Mouse (Mus musculus) inflammation-experienced regulatory T-cells, adult 6 months (primary cell): ENCODE data around the gene Dmap1. TPM values are rescaled to one million over a fixed set of nuclear protein-coding genes. Genes with fewer than 3 reads are reported as not detected.

ENCODE experiments used
- ATAC-seq: one replicate; pipeline ENCODE4 v1.8.0; 2017
- polyA plus RNA-seq, 3 experiments: library from polyadenylated mRNA; unstranded; fragments of 100-300 nt; shearing (Covaris generic); gene quantifications; one replicate each; pipeline ENCODE4 v1.2.1; 2017

Gene Dmap1
- polyA plus RNA-seq, 3 experiments from 2014 or later = 19.5 to 27.7 (median 21.6) TPM

DNA sequence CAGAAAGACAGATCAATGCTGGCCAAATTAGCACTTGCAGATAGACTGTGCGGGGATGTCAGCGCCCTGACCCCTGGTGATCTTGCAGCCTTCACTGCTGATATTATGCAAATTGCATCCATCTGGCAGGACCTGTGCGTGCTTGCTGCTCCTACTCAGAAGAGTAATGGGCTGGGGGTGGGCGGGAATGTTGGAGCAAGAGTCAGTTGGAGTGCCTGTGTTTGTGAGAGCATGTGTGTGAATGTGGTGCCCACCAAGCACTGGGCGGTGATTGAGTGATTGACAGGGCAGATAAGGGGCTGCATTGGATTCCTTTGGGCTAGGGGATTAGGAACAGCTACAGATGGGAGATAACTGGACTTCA is 26.6 kb downstream of the Dmap1 start:
- ATAC-seq = no peak

DNA sequence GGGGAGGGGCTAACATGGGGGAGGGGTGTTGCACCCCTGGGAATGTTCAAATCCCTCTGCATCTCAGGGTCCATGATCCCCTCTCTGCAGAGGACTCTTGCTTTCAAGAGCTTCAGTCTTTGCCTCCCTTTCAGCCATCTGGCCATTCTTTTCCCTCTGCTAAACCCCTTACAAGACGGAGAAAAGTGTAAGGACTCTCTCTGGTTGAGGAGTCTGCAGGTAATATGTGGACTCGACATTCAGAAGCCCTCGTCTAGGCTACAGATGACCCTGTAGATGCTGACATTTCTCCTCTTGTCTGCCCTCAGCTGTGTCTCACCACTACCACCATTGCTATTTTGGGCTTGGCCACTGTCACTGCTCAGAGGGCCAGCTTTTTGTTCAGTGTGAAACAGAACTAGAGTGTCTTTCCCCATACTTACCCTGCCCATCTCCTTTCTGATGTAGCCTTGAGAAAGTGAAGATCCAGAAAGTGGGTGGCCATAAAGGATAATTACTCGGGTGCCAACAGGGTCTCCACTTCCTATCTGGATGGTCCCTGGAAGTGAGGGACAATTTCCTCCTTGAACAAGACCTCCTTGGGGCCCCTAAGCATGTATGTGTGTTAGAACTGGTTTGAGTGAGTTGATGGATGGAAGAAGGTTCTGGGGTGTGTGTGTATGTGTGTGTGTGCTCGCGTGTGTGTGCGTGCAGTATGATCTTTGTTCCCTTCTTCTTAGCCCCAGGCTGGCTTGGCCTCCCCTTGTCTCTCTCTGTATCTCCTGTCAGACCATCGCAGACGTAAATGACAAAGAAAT is 27.2 kb downstream of the Dmap1 start:
- no peak for ATAC-seq

DNA sequence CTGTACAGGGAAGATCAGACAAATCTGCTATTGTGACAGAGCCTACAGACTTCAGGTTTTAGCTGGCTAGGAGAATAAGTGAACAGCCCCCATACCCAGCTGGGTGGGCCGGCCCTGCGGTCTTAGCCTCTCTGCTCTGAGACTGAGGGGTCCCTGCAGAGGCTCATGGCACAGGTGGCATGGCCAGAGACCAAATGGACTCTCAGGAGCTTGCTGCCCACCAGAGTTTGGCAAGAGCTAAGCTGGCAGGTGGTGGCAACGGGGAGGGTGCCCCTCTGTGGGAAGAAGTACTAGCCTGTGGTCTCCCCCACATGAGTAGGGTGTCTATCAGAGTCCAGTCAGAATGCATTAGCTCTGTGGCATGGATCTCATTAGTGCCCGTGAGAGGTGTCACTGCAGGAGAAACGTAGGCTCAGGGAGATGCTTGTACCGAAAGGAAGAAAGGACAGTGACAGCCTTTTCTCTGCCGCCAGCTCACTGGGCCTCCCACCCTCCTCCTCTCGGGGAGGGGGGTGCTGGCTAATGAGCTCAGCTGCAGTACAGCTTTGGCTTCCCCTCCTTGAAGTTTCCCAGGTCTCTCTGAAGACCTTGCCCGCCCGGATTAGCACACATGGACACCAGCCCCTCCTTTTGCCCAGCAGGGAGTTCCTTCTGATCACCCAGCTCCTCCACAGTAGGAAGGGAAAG is 27.9 kb downstream of the Dmap1 start:
- ATAC-seq = no peak

DNA sequence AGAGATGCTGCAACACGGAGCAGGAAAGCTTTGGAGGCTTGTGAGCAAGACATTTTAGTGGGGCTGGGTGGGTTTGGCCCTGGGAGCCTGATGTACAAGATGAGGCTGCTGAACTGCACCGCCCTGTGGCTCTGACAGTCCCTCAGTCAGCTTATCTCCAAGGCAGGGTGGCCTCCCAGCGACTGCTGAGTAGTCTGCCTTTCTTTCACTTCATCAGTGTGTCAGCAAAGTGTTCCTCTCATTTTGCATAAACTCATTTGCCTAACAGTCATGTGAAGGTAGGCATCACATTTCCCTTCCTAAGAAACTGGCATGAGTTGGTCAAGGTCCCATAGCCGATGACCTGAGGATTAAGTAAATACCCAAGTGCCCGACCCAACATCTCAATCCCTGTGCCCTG is 29.3 kb downstream of the Dmap1 start:
- ATAC-seq = no peak

DNA sequence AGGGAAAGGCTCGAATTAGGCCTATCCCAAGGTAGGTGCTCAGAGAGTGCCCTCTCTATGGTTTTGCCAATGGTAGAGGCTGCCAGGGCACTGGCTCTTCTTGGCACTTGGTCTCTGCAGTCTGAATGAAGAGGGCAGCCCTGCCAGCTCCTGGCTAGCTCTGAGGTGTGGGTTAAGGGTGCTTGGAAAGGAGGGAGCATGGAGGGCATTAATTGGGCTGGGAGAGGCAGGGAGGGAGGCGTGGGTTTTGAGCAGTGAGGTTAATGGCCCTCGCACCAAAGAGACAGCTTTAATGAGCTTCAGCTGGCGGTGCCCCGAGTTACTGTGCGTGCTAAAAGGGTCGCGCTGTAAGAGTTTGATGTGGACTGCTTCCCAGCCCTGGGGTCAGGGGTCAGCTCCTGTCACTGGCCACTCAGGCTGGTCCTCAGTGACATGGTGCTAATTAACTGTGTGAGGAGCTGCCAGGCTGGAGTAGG is 30.4 kb downstream of the Dmap1 start:
- no peak for ATAC-seq

DNA sequence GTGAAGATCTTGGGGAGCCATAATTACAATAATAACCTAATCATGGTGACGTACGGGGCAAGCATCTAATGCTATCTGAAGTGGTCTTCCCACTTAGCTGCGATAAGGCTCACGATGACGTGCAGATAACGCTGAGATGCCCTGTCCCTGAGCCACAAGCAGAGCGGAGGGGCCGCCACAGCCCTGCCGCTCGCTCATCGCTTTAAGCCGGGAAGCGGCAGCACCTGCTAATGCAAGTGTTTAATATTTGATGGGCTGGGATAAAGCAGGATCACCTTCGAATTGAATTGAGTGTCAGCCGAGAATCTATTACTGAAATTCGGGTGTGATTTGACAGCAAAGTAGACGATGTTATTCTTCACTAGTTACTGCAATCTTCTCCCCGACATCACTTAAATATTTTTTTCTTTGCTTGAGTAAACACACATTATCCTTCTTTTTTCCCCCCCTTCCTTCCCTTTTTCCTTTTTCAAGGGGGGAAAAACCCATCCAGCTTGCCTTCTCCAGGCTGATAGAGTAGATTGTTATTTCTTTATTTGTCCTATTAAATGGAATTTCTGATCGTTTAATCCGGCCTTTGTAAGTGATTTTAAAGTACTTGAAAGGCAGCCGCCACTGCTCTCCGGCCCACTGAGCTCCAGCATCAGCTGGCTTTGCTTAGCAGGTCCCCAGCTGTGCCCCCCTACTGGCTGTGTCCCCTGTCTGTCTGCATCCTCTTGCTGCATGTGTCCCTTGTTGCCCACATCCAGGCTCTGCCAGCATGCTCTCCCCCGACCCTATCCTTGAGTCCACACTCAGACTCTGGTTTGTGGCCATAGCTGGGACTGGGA is 34.9 kb downstream of the Dmap1 start:
- no peak for ATAC-seq

DNA sequence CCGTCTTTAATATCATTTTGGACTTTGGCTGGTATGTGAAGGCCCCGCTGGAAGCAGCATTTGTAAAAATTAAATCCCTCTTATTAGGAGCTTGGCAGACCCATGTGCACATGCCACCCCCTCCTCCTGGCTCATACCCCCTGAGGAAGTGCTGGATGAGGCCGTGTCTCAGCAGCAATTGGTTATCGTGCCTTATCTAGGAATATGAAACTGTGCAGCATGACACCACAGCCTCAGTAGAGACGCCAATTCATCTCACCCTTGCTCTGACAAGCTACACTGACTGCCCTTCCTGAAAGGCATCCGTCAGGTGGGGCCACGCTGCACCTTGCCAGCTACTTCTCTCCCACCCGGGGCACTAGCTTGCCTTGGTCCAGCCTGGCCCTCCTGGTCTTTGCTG is 35.6 kb downstream of the Dmap1 start:
- ATAC-seq = no peak

DNA sequence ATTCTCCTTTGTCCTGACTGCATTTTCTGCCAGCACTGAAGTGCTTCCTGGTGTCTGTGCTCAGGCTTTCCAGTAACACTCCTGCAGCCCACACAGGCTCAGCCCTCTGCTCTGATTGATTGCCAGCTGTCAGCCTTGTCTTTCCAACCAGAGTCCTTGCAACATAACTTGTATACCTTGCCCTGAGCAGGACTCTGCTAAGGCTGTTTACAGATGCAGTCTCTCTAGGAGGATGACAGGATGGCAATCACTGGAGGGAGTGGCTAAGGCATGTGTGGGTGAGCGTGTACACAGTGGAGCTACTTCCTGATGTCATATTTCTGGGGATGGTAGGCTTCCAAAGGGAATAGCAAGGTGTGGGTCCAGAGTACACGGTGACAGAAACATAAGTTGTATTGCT is 36.2 kb downstream of the Dmap1 start:
- ATAC-seq = no peak

DNA sequence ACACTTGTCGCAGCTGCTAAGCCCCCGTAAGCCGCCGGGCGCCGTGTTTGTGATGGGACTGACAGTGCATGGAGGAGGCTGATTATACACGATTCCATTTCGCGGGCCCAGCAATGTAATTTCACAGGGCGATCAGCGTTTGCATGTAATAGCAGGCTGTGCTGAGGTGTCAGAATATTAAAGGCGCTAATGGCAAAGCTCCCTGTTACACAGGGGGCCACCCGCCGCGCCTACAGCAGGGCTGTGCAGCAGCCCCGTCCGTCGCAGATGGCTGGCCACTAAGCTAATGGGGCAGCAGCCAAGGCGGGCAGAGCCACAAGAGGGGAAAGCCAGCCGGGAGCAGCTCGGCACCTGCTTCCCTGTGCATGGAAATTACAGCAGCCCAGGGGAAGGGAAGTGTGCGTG is 37.0 kb downstream of the Dmap1 start:
- ATAC-seq = no peak

DNA sequence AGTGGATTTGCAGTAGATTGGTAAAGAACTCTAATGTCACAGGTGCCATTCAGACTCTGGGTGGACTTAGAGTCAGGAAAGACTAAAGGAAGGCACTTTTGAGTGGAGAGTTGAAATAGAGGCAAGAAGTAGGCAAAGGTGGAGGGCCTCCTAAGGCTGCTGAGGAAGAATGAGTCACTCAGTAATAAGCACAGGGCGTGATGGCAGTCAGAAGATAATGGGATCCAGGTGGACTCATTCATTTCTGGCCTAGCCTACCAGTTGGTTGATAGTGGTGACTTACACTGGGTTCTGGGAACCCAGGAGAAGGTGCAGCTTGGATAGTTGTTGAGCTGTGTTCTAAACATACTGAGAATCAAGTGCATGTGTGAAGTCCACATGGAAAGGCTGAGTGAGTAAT is 40.3 kb downstream of the Dmap1 start:
- no peak for ATAC-seq

DNA sequence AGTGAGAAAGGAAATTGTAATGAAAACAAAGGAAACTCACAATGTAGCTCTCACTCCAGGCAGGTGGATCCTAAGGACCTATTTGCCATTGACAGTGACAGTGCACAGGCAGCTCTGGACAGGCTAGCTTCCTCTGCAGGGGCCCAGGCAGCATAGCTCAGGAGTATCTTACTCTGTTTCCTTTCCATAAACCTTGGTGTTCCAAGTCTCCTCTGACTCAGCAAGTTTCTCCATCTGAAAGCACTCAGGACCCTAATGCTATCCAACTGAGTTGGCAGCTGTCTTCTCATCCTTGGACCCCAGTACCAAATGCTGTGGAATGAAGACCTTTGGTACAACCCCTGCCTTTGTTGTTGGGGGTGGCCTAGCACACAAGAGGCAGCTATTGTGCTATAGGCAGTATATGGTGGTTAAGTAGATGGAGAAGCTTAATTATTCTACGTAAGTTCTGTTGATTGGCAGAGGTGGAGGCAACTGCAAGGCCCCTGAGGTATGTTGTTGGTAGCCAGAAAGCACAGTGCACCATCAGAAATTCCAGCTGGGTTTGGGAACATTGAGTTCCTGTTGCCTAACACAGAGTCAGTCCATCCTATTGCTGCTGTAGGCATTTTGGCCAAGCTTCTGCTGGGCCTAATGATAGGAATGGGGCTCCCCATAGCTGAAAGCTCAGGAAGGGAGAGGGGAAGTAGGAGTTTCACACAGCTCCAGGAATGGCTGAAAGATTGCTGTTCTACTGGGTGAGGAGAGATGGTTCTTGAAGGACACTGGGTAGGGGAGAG is 41.0 kb downstream of the Dmap1 start:
- no peak for ATAC-seq

DNA sequence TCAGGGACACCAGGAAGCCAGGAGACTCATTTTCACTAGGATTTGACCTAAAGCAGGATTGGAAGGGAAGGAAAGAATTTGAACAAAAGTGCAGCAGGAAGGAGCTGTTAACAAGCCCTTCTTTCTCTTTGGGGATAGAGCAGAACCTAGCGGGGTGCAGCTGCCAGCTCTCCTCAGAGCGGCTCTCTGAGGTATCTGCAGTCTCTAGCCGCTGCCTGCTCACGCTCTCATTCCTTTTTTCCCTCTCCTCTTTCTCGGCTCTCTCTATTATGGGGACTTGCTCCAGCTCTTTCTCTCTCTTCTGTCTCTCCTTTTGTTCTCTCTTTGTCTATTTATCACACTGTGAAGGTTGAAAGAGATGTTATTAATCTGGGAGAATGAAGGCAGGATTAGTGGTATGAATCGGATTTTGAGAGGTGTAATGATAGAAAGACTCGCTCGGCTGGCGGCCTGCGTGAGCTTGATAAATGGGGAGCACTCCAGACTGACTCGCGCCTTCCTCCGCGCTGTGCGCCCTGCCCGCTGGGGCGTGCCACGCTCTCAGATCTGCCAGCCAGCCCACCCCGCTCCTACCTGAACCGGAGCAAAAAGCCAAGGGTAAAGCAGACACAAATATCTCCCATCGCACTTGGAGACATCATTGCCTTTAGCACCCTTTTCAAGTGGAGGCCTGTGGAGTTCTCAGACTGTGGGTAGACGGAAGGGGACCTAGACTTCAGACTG is 45.0 kb downstream of the Dmap1 start:
- ATAC-seq = no peak

DNA sequence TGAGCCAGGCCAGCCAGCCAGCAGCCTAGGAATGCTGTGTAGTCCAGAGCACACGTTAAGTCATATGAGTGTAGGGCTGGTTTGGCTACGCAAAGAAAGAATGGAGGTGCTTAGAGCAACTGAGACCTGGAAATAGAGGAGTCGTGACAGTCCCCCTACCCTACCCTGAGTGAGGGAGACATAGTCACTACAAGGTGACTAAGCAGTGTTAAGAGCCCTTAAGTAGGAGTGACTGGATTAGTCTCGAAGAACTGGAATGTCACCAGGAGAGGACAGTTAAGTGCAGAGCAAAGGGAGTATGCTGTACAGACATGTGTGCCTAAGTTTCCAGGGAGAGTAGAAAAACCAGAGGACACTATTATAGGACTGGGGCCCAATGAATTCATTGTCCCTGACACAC is 45.9 kb downstream of the Dmap1 start:
- no peak for ATAC-seq

DNA sequence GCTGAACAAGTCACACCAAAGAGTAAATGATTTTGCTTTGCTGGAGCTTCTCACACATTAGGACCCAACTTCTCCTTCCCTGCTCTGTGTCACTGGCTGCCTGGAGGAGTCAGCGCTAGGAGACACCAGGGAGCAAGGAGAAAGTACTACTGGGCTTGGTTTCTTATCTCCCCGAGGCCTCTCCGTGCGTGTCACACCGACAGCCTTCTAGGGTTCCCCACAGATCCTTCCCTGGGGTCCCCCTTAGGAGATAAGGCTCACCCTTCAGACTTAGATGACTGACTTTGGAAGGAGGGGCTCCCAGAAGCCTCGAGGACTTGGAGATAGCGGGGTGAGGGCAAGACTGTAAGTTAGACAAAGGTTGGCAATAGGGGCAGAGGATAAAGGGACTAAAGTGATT is 47.4 kb downstream of the Dmap1 start:
- no peak for ATAC-seq

DNA sequence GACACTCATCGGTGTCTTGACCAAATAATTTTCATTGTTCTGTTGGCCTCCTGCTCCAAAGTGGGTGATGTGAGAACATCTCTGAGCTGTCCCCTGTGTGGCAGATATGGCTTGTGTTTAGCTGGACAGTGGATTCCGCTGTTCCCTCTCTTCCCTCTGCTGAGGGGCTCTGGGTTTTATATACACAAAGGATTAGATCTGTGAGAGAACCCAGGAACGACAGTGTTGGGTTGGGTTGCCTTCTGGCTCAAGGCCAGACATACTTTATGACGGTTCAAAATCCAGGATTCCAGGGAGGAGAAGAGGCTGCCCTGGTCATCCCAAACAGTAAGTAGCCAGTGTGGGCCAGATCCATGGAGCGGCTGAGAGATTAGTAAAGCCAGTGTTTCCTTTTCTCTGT is 48.5 kb downstream of the Dmap1 start:
- no peak for ATAC-seq

DNA sequence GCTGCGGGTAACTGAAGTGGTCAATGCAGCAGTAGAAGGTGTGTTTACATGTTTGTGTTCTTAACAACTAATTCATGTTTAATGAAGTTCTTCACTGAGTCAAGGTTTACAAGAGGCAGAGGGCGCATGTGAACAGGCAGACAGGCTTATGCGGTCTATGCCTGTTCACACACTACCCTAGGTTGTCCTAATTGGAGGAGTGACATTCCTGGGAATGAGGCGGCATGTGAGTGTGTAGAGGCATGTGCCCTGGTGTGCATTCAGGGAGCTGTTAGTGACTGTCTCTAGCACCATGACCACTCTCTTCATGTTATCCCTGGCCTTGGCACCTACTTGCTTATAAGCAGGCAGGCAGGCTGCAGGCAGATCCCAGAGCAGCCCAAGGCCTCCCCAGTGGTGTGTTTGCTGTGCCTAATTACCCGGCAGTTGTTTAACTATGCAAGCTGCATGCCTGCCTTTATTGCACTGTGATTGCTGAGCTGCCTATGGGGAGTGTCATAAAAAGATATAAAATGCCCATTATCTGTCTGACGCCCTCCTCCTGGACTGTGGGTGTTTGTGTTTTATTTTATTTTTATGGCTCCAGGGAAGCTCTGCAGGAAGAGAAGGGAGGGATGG is 51.9 kb downstream of the Dmap1 start:
- no peak for ATAC-seq

DNA sequence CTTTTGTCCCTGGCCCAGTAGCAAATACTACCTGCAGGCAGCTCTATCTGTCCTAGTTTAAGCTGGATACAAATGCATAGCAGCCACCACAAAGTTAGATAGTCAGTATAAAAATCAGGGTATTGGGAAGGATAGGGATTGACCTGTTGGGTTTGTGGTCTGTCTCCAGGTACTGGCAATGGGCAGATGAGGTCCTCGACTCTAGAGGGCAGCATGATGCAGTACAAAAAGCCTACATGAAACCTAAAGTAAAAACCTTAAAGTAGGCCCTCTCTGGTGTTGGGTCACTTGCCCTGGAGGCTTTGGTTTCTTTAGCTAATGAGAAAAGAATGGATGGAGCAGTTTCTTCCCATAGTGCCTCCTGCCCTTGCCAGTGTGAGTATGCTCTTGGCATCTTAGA is 53.6 kb downstream of the Dmap1 start:
- ATAC-seq = no peak
